Mouse (Mus musculus): ENCODE measurements around the gene Rnase13.

DNA sequence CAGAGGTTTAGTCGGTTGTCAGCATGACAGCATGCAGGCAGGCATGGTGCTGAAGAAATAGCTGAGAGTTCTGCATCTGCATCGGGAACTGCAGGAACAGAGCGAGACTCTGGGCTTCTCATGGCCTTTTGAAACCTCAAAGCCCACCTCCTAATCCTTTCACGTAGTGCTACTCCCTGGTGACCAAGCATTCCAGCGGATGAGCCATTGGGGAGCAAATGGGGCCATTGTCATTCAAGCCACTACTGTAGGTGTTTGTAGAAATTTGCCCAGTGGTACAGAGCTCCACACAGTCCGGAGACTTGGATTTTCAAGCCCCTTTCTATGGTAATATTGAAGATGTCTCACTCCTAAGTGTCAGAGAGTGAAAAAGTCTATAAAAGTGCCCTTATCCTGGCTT lies 36.5 kb downstream of the Rnase13 start:
- no peak for TF ChIP-seq MYOG (IDR thresholded peaks at IDR 0.05; ENCODE audit: control insufficient read depth, extremely low read depth, insufficient read length)
- TF ChIP-seq CTCF (IDR thresholded peaks at IDR 0.05; ENCODE audit: control insufficient read depth, insufficient read depth, insufficient read length): no peak
- no peak for TF ChIP-seq MYOD1 (IDR thresholded peaks at IDR 0.05; ENCODE audit: control insufficient read depth, insufficient read length, low read depth)
- no peak for TF ChIP-seq USF1 (IDR thresholded peaks at IDR 0.05; ENCODE audit: low read depth)
- no peak for TF ChIP-seq MAX (IDR thresholded peaks at IDR 0.05)
- TF ChIP-seq CEBPB (IDR thresholded peaks at IDR 0.05; ENCODE audit: low read depth): no peak
- TF ChIP-seq FOSL1 (IDR thresholded peaks at IDR 0.05; ENCODE audit: insufficient read depth, low read length, poor library complexity, severe bottlenecking): no peak

Measured in C2C12 (cell line).